Mouse (Mus musculus) thymus, adult 2 months (tissue): ENCODE measurements around the gene Accs.

Source experiments
- CTCF ChIP-seq: fragments of 200-500 bp; IDR thresholded peaks from 2 replicates; pipeline ENCODE4 v1.5.1; 2012; ENCODE audit warnings: mild to moderate bottlenecking, control low read depth, low read length, moderate library complexity, borderline replicate concordance; ENCODE audit not compliant: control insufficient read depth, poor library complexity, insufficient read depth; ENCODE audit errors: extremely low read depth
- POLR2A ChIP-seq: fragments of 200-500 bp; IDR thresholded peaks from 2 replicates; pipeline ENCODE4 v1.6.1; 2012; ENCODE audit warnings: mild to moderate bottlenecking, low read length, control low read depth, moderate library complexity; ENCODE audit not compliant: control insufficient read depth, poor library complexity, insufficient read depth; ENCODE audit errors: extremely low read depth

DNA sequence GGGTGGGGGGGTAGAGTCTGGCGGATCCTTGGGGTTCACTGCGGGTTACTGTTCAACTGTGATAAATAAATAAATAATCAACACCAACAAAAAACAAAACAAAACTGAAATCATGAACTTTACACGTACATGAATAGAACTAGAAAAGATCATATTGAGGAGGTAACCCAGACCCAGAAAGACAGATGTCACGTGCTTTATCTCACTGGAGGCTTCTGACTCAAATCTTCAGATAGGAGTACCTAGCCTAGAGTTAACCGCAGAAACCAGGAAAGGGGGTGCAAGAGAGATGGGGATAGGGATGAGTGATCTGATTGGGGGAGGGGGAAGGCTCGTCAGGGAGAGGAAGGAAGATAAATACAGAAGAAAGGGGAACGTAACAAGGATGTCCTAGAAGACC lies 39.3 kb upstream of the Accs start:
- no peak for TF ChIP-seq CTCF
- no peak for TF ChIP-seq POLR2A
